Mouse (Mus musculus): ENCODE measurements around the gene Rpgr. TPM values are rescaled to one million over a fixed set of nuclear protein-coding genes. Genes with fewer than 3 reads are reported as not detected.

Rpgr gene
- polyA plus RNA-seq, 1 experiment, result 0.05 TPM

DNA sequence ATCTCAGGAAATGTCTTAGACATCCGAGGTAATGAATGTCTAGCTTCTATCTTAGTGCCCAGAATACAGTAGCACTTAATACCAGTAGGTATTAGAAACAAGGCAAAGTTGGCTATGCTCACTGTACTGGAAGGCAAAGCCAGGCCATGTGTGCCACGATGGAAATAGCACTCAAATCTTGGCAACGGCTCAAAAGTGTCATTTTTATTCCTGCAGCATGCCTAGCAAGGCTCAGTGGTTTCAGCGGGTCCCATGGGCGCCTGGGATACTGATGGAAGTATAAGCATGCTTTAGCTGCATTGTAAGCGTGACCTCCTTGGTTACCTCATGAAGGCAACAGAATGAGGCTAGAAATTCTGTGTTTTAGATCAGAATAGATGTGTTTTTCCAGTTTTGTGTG lies 2.6 kb upstream of the Rpgr start:
- TF ChIP-seq GATA1 (IDR thresholded peaks at IDR 0.05; ENCODE audit: low read length) (no peak), TAL1 (IDR thresholded peaks at IDR 0.05; ENCODE audit: low read length) (no peak)
- Histone ChIP-seq H3K36me3 (ENCODE audit: control insufficient read depth) (no peaks in the 10 kb centered on the region), H3K27me3 (ENCODE audit: control insufficient read depth) (no peaks in the 10 kb centered on the region), H3K9me3 (ENCODE audit: control insufficient read depth, low read length) (peaks cover 4% of the 10 kb centered on the region), H3K4me3 (replicated peaks) (no peak overlapping the region), H3K4me1 (ENCODE audit: control insufficient read depth) (peaks cover 4% of the 10 kb centered on the region; the same call in 1 of the 2 replicates)

DNA sequence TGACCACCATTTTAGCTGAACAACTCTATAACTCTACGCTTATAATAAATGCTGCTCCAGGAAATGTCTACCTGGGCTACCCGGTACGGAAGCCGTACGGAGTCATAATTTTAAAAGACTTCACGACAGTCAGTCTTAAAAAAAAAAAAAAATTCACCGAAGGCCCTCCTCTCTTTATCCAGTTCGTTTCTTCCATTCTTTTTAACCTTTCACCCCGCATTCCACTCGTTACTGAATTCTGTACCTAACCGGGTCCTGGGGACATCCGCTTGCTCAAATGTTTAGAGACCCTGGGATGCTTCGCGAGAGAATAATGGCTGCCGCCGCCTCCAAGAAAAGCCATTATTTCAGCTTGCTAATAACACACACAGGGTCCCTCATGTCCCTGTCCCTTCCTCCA lies 748 bp downstream of the Rpgr start:
- peaks cover 4% of the 10 kb centered on the region for H3K9me3 ChIP-seq (ENCODE audit: control insufficient read depth, low read length)
- peaks cover 4% of the 10 kb centered on the region; the same call in 1 of the 2 replicates for H3K4me1 ChIP-seq (ENCODE audit: control insufficient read depth)
- TF ChIP-seq TAL1 (IDR thresholded peaks at IDR 0.05; ENCODE audit: low read length), result no peak
- TF ChIP-seq GATA1 (IDR thresholded peaks at IDR 0.05; ENCODE audit: low read length), result no peak
- H3K36me3 ChIP-seq (ENCODE audit: control insufficient read depth), result no peaks in the 10 kb centered on the region
- H3K27me3 ChIP-seq (ENCODE audit: control insufficient read depth), result no peaks in the 10 kb centered on the region
- peak overlapping the region; percentile 76 for H3K4me3 ChIP-seq (replicated peaks)

DNA sequence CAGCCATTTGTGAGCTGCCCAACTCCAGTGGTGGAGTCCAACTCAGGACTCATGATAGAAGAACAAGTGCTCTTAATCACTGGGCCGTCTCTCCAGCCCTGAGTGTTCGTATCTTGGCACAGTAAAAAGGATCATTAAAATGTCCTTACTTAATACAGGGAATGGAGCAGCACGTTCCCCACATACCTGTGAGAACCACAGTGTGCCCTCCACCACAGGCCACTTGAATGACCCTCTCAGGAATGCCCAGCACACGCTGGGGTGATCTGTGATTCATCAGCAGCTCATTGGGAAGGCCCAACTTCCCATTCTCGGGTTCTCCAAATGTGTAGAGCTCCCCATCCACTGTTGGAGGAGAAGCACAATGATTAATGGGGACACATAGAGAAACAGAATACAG lies 10.8 kb downstream of the Rpgr start:
- H3K9me3 ChIP-seq (ENCODE audit: control insufficient read depth, low read length), result no peaks in the 10 kb centered on the region
- TF ChIP-seq TAL1 (IDR thresholded peaks at IDR 0.05; ENCODE audit: low read length) (no peak), GATA1 (IDR thresholded peaks at IDR 0.05; ENCODE audit: low read length) (no peak)
- no peak overlapping the region for H3K4me3 ChIP-seq (replicated peaks)
- H3K36me3 ChIP-seq (ENCODE audit: control insufficient read depth), result no peaks in the 10 kb centered on the region
- no peaks in the 10 kb centered on the region for H3K4me1 ChIP-seq (ENCODE audit: control insufficient read depth)
- H3K27me3 ChIP-seq (ENCODE audit: control insufficient read depth), result no peaks in the 10 kb centered on the region

- Histone ChIP-seq H3K4me1 (ENCODE audit: control insufficient read depth) (no peaks in the 10 kb centered on the region), H3K27me3 (ENCODE audit: control insufficient read depth) (no peaks in the 10 kb centered on the region), H3K36me3 (ENCODE audit: control insufficient read depth) (no peaks in the 10 kb centered on the region), H3K9me3 (ENCODE audit: control insufficient read depth, low read length) (no peaks in the 10 kb centered on the region), H3K4me3 (replicated peaks) (no peak overlapping the region)
- TF ChIP-seq TAL1 (IDR thresholded peaks at IDR 0.05; ENCODE audit: low read length) (no peak), GATA1 (IDR thresholded peaks at IDR 0.05; ENCODE audit: low read length) (no peak)
Measured at GRCm38 (mm10) chrX:10201289-10201688, 15.4 kb downstream of the Rpgr start.

DNA sequence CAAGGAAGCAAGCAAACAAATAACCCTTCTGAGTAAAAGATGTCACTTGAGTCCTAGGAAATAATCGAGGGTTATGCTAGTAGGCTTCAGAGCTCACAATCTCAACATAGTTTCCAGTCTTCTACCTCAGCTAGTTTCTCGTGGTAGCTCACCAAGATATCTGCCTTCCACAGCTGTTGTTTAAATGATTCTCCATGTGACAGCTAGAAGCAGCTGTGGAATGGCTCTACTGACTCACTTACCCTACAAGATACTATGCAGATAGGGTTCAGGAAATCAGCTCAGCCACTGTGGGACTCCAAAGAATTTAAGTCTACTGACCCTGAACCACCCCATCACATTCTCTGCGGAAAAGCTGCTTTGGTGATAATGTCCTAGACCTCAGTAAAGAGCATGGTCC lies 64.3 kb downstream of the Rpgr start:
- Histone ChIP-seq H3K4me1 (ENCODE audit: control insufficient read depth) (no peaks in the 10 kb centered on the region), H3K9me3 (ENCODE audit: control insufficient read depth, low read length) (no peaks in the 10 kb centered on the region), H3K27me3 (ENCODE audit: control insufficient read depth) (no peaks in the 10 kb centered on the region), H3K4me3 (replicated peaks) (no peak overlapping the region), H3K36me3 (ENCODE audit: control insufficient read depth) (no peaks in the 10 kb centered on the region)
- TF ChIP-seq TAL1 (IDR thresholded peaks at IDR 0.05; ENCODE audit: low read length), result no peak
- TF ChIP-seq GATA1 (IDR thresholded peaks at IDR 0.05; ENCODE audit: low read length), result no peak

GRCm38 (mm10) chrX:10117065-10117719 lies 99.5 kb downstream of the Rpgr start, which contains the start of gene Srpx:
Gene Srpx, minus strand, starts transcription at chrX:10117709.
- Histone ChIP-seq H3K36me3 (ENCODE audit: control insufficient read depth) (no peaks in the 10 kb centered on the region), H3K9me3 (ENCODE audit: control insufficient read depth, low read length) (no peaks in the 10 kb centered on the region)

DNA sequence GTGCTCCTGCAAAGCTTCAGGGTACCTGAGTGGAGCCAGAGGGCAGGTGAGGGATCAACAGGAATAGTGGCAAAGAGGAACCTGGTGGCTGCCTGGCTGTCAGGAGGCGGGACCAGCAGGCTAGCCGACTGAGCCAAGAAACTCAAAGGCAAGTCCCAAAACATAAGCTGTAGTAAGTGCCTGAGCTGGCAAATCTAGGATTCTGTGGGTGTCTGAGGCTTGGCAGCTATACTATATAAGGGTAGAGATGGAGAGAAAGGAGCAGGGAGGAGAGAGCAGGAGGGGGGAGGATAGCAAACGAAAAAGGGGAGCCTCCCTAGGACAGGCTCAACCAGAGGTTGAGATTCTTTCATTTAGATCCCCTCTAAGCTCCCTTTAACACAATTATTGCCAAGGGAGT lies 100.9 kb downstream of the Rpgr start:
- TF ChIP-seq GATA1 (IDR thresholded peaks at IDR 0.05; ENCODE audit: low read length) (no peak), TAL1 (IDR thresholded peaks at IDR 0.05; ENCODE audit: low read length) (no peak)
- H3K36me3 ChIP-seq (ENCODE audit: control insufficient read depth), result no peaks in the 10 kb centered on the region
- no peaks in the 10 kb centered on the region for H3K9me3 ChIP-seq (ENCODE audit: control insufficient read depth, low read length)
- H3K4me1 ChIP-seq (ENCODE audit: control insufficient read depth), result no peaks in the 10 kb centered on the region
- no peak overlapping the region for H3K4me3 ChIP-seq (replicated peaks)
- no peaks in the 10 kb centered on the region for H3K27me3 ChIP-seq (ENCODE audit: control insufficient read depth)

More at GRCm38 (mm10) chrX:10117065-10117719, 99.5 kb downstream of the Rpgr start, which contains the start of gene Srpx:
- H3K4me3 ChIP-seq (replicated peaks), result no peak within 1 kb of the TSS
- no peak for TF ChIP-seq GATA1 (IDR thresholded peaks at IDR 0.05; ENCODE audit: low read length)
- TF ChIP-seq TAL1 (IDR thresholded peaks at IDR 0.05; ENCODE audit: low read length), result no peak
- no peaks in the 10 kb centered on the region for H3K27me3 ChIP-seq (ENCODE audit: control insufficient read depth)
- no peaks in the 10 kb centered on the region for H3K4me1 ChIP-seq (ENCODE audit: control insufficient read depth)

- Histone ChIP-seq H3K4me3 (replicated peaks) (no peak overlapping the region), H3K9me3 (ENCODE audit: control insufficient read depth, low read length) (no peaks in the 10 kb centered on the region), H3K36me3 (ENCODE audit: control insufficient read depth) (no peaks in the 10 kb centered on the region), H3K27me3 (ENCODE audit: control insufficient read depth) (no peaks in the 10 kb centered on the region), H3K4me1 (ENCODE audit: control insufficient read depth) (no peaks in the 10 kb centered on the region)
- TF ChIP-seq GATA1 (IDR thresholded peaks at IDR 0.05; ENCODE audit: low read length) (no peak), TAL1 (IDR thresholded peaks at IDR 0.05; ENCODE audit: low read length) (no peak)
Measured at GRCm38 (mm10) chrX:10110736-10111135, 106.0 kb downstream of the Rpgr start.

GRCm38 (mm10) chrX:10108558-10108957 lies 108.2 kb downstream of the Rpgr start:
- H3K4me3 ChIP-seq (replicated peaks), result no peak overlapping the region
- H3K9me3 ChIP-seq (ENCODE audit: control insufficient read depth, low read length), result no peaks in the 10 kb centered on the region
- H3K4me1 ChIP-seq (ENCODE audit: control insufficient read depth), result no peaks in the 10 kb centered on the region
- no peaks in the 10 kb centered on the region for H3K27me3 ChIP-seq (ENCODE audit: control insufficient read depth)
- no peak for TF ChIP-seq TAL1 (IDR thresholded peaks at IDR 0.05; ENCODE audit: low read length)
- TF ChIP-seq GATA1 (IDR thresholded peaks at IDR 0.05; ENCODE audit: low read length), result no peak
- H3K36me3 ChIP-seq (ENCODE audit: control insufficient read depth), result no peaks in the 10 kb centered on the region

DNA sequence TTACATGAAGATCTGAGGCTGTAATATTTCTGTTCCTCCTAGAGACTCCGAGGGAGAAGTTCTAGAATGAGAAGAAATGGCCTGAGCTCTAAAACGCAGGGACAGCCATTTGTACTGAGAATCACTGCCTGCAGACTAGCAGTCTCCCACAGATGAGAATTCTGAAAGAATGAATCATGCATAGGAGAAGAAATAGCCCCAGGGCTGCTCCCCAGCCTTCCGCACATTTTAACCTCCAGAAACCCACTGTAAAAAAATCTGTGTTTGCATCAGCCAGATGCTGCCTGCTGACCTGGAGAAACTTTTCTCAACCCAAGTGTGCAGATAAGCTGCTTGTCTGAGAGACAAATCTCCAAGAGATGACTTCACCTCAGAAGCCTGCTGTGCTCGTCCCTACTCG lies 111.2 kb downstream of the Rpgr start:
- TF ChIP-seq GATA1 (IDR thresholded peaks at IDR 0.05; ENCODE audit: low read length) (no peak), TAL1 (IDR thresholded peaks at IDR 0.05; ENCODE audit: low read length) (no peak)
- Histone ChIP-seq H3K4me1 (ENCODE audit: control insufficient read depth) (no peaks in the 10 kb centered on the region), H3K27me3 (ENCODE audit: control insufficient read depth) (no peaks in the 10 kb centered on the region), H3K36me3 (ENCODE audit: control insufficient read depth) (no peaks in the 10 kb centered on the region), H3K4me3 (replicated peaks) (no peak overlapping the region), H3K9me3 (ENCODE audit: control insufficient read depth, low read length) (no peaks in the 10 kb centered on the region)

Measured in erythroblast, embryonic 14.5 days (primary cell).